Mouse (Mus musculus) neural tube, embryonic 13.5 days (tissue): ENCODE measurements around the gene Ccer2. TPM values are rescaled to one million over a fixed set of nuclear protein-coding genes. Genes with fewer than 3 reads are reported as not detected.

Experiments
- ATAC-seq: fragments of 200-750 bp; cut with Nextera tagmentation; 2 replicates; pipeline ENCODE4 v1.8.0; 2017; ENCODE audit warnings: low read depth, mild to moderate bottlenecking, moderate TSS enrichment, moderate library complexity
- H3K27ac ChIP-seq: fragments of 300-500 bp; sonication (generic); replicated peaks from 2 replicates; pipeline ENCODE4 v1.5.1; 2015; ENCODE audit warnings: moderate library complexity, mild to moderate bottlenecking, inconsistent platforms
- H3K27me3 ChIP-seq: fragments of 300-500 bp; sonication (generic); 2 replicates; pipeline ENCODE4 v1.6.1; 2015; ENCODE audit warnings: mild to moderate bottlenecking, inconsistent platforms
- H3K36me3 ChIP-seq: fragments of 300-500 bp; sonication (generic); 2 replicates; pipeline ENCODE4 v1.6.1; 2015; ENCODE audit warnings: mild to moderate bottlenecking, inconsistent platforms
- H3K4me1 ChIP-seq: fragments of 300-500 bp; sonication (generic); replicated peaks from 2 replicates; pipeline ENCODE4 v1.6.1; 2015; ENCODE audit warnings: inconsistent platforms
- H3K4me2 ChIP-seq: fragments of 300-500 bp; sonication (generic); 2 replicates; pipeline ENCODE4 v1.6.1; 2015; ENCODE audit warnings: inconsistent platforms, mild to moderate bottlenecking, moderate library complexity
- H3K4me3 ChIP-seq: fragments of 300-500 bp; sonication (generic); 2 replicates; pipeline ENCODE4 v1.5.1; 2015; ENCODE audit warnings: mild to moderate bottlenecking, inconsistent platforms
- H3K9ac ChIP-seq: fragments of 300-500 bp; sonication (generic); 2 replicates; pipeline ENCODE4 v1.6.1; 2015; ENCODE audit warnings: moderate library complexity, mild to moderate bottlenecking, inconsistent platforms
- H3K9me3 ChIP-seq: fragments of 300-500 bp; sonication (generic); 2 replicates; pipeline ENCODE4 v1.6.1; 2016; ENCODE audit warnings: inconsistent platforms
- WGBS: fragments of 180-500 bp; shearing (Covaris S2); methylation state at CpG from one replicate; pipeline ENCODE4 v1.1.7; 2015; 5-methylcytosine and 5-hydroxymethylcytosine counted together
- polyA plus RNA-seq: library from polyadenylated mRNA; unstranded; fragments of >200 nt; fragmentation: Nextera tagmentation; extraction: Ambion mirVana; gene quantifications from 2 replicates; pipeline ENCODE4 v1.2.1, GENCODE M21; 2015

The Ccer2 gene
- polyA plus RNA-seq, 1 experiment from 2014 or later = 8.7 TPM

DNA sequence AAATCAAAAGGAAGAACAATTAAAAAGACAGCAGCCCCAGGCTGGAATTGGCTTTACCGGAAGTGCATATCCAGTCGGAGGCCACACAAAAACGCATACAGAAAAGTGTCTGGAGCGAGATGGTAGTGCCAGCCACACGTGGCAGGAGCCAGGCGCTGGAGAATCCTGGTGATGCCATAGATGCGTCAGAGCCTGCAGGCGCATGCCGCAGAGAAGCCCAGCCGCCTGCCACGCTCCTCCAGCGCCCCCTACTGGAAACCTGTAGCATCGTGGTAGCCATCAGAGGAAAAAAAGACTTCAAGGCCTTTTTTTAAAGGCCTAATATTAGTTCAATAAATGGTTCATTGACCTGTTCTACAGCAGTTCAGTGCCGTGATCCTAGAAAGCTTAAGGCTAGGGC lies 29.4 kb upstream of the Ccer2 start:
- H3K4me2 ChIP-seq = peak overlapping the region; percentile 31; the same call in 1 of the 2 replicates
- no peak overlapping the region for H3K4me3 ChIP-seq
- peak; percentile 77; the same call in 1 of the 2 replicates for ATAC-seq
- 8% methylated on average over 14 of the region's 14 CpGs for WGBS
- H3K27ac ChIP-seq = no peak overlapping the region
- peaks cover 7% of the 10 kb centered on the region; the same call in 1 of the 2 replicates for H3K9me3 ChIP-seq
- no peak overlapping the region for H3K9ac ChIP-seq
- peaks cover 5% of the 10 kb centered on the region for H3K27me3 ChIP-seq
- peaks cover 20% of the 10 kb centered on the region for H3K4me1 ChIP-seq
- H3K36me3 ChIP-seq = no peaks in the 10 kb centered on the region

DNA sequence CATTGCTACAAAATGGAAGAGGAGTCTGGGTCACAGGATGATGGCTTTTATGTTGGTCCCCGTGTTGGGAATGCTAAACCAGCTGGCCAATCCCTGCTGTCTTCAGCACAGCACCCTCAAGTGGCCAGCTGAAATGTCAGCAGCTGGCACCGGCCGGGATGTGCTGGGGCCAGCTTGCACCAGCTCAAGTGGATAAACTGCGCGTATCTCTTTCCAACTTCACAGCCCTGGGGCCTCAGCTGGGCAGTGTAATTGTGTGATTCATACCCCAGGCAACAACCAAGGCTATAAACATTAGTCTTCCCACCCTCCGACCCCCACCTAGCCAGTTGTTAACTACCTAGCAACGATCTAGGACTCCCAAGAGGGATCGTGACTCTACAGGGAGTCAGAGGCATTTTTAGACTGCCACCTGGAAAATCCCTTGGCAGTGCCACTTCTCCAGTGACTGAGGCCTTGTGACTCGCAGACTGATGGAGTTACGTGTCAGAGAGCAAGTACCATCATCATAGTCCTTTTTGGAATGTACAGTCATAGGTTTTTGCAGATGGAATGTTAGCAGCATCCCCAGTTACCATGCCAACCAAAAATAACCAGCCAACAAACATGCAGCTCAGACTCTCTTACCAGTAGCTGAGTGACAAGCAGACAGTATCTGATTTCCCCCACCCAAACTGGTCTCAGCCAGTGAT lies 28.2 kb upstream of the Ccer2 start:
- 27% methylated on average over 10 of the region's 10 CpGs for WGBS
- peak; percentile 54; the same call in 1 of the 2 replicates for ATAC-seq
- 0 out of 2 replicates have a peak overlapping the region, but pooled peaks have one; percentile 22 for H3K9ac ChIP-seq

DNA sequence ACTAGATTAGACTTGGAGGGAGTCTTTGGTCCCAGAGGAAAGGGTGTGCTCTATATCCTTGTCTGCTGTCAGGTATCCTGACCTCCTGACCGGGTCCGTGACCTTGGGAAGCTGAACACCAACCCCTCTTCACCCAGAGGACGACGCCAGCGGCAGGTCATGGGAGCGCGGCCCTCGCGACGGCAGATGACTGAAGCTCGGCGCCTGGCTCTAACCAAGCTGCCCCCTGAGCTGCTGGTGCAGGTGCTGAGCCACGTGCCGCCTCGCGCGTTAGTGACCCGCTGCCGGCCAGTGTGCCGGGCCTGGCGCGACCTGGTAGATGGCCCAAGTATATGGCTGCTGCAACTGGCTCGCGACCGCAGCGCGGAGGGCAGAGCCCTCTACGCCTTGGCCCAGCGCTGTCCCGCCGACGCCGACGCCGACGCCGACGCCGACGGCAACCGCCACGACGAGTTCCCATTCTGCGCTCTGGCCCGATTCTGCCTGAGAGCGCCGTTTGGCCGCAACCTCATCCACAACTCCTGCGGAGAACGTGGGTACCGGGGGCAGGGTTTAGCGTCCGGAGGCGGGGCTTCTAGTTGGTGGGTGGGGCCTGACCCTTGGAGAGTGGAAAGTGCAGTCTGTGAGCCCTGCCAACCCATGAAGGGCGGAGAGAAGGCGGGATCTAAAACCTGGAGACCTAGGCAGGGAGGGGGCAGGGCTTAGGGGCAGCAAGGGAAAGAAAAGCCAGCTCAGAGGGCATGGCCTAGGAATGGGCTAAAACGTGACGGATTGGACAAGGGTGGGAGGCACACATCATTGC lies 23.4 kb upstream of the Ccer2 start:
- Histone ChIP-seq H3K4me1 (peaks cover 20% of the 10 kb centered on the region), H3K36me3 (peaks cover 8% of the 10 kb centered on the region; the same call in 1 of the 2 replicates), H3K4me3 (peak overlapping the region; percentile 45), H3K4me2 (peak overlapping the region; percentile 62), H3K27me3 (peaks cover 24% of the 10 kb centered on the region), H3K9me3 (peaks cover 7% of the 10 kb centered on the region; the same call in 1 of the 2 replicates), H3K27ac (no peak overlapping the region), H3K9ac (peak overlapping the region; percentile 49)
- WGBS = 3% methylated on average over 58 of the region's 58 CpGs
- ATAC-seq = peak; percentile 57; the same call in 1 of the 2 replicates

More for the DNA sequence above, 28.2 kb upstream of the Ccer2 start:
- Histone ChIP-seq H3K4me3 (no peak overlapping the region), H3K4me1 (peaks cover 25% of the 10 kb centered on the region), H3K36me3 (no peaks in the 10 kb centered on the region), H3K4me2 (no peak overlapping the region), H3K27ac (0 out of 2 replicates have a peak overlapping the region, but pooled peaks have one; percentile 23), H3K9me3 (peaks cover 7% of the 10 kb centered on the region; the same call in 1 of the 2 replicates), H3K27me3 (peaks cover 15% of the 10 kb centered on the region)

DNA sequence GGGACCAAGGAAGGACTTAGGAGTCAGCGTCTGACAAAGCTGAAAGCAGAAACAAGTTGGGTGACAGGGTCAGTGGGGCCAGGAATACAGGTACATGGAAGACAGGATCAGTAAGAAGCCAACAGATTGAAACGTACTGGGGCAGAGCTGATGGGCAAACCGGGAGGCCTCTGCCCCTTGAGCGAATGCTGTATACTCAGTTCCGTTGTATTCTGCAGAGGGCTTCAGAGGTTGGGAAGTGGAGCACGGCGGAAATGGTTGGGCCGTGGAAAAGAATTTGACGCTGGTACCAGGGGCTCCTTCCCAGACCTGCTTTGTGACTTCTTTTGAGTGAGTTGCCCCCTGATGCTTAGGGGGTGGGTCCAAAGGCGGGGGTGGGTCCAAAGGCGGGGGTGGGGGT lies 22.8 kb upstream of the Ccer2 start:
- Histone ChIP-seq H3K36me3 (peaks cover 15% of the 10 kb centered on the region; the same call in 1 of the 2 replicates), H3K9me3 (peaks cover 7% of the 10 kb centered on the region; the same call in 1 of the 2 replicates), H3K27me3 (peaks cover 24% of the 10 kb centered on the region), H3K4me3 (peak overlapping the region; percentile 45), H3K27ac (no peak overlapping the region), H3K9ac (no peak overlapping the region), H3K4me2 (peak overlapping the region; percentile 62), H3K4me1 (peaks cover 13% of the 10 kb centered on the region)
- ATAC-seq = no peak
- WGBS = 10% methylated on average over 11 of the region's 11 CpGs

DNA sequence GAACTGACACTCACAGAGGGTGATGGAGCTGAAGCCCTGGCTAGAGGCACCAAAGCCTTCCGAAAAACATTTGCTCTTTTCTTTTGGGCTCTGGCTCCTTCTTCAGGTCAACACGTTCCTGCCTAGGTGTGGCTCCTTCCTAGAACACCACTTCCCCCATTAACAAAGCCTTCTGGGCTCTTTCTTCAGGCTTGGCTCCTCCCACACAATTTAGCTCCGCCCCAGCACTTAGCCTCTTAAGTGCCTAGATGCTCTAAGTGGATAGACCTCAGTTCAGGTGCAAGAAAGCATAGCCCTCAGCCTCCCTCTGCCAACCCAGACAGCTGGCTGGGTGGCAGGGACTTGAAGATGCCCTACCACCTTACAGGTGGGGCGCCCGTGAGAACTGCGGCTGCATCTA lies 20.3 kb upstream of the Ccer2 start:
- Histone ChIP-seq H3K4me2 (no peak overlapping the region), H3K4me1 (peaks cover 15% of the 10 kb centered on the region), H3K9me3 (peaks cover 7% of the 10 kb centered on the region; the same call in 1 of the 2 replicates), H3K27ac (no peak overlapping the region), H3K27me3 (peaks cover 24% of the 10 kb centered on the region), H3K36me3 (peaks cover 28% of the 10 kb centered on the region), H3K4me3 (no peak overlapping the region), H3K9ac (no peak overlapping the region)
- 80% methylated on average over 6 of the region's 6 CpGs for WGBS
- ATAC-seq = no peak

DNA sequence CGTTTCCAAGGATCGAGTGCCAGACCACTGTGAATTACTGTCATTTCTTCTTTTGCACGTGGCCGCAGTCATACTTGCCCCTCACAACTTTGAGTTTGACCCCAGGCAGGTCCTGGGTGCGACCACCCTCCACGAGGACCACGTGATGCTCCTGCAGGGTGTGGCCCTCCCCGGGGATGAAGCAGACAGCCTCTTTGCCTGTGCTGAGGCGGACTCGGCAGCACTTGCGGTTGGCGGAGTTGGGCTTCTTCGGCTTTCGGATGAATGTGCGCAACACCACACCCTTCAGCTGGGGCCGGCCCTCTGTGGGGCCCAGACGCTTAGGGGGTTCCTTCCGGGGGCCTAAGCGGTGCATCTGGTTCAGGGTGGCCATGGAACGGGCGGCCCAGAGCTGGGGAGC lies 16.1 kb upstream of the Ccer2 start:
- H3K4me1 ChIP-seq = peaks cover 21% of the 10 kb centered on the region
- 94% methylated on average over 21 of the region's 21 CpGs for WGBS

DNA sequence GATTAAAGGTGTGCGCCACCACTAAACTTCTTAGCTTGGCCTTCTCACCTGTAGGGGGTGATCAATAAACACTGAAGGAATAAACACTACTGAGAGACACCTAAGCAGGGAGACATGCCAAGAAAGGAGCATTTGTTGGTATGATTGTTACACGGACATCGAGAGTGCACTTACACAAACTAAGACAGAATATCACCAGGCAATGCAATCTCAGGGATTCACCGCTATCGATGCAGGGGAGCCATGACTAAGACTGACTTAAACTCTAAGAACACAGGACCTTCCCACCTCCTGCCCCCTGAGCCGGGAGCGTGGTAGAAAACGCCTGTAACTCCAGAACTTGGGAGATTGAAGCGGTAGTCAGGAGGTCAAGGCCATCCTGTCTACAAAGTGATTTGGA lies 15.0 kb upstream of the Ccer2 start:
- Histone ChIP-seq H3K9ac (peak overlapping the region; percentile 87), H3K36me3 (peaks cover 31% of the 10 kb centered on the region), H3K27ac (peak overlapping the region; percentile 65; the same call in 1 of the 2 replicates), H3K27me3 (no peaks in the 10 kb centered on the region), H3K4me1 (peaks cover 21% of the 10 kb centered on the region), H3K4me2 (peak overlapping the region; percentile 87), H3K4me3 (peak overlapping the region; percentile 61), H3K9me3 (no peaks in the 10 kb centered on the region)
- 34% methylated on average over 9 of the region's 9 CpGs for WGBS
- ATAC-seq = no peak

More for the DNA sequence above, 16.1 kb upstream of the Ccer2 start:
- Histone ChIP-seq H3K4me3 (no peak overlapping the region), H3K9me3 (no peaks in the 10 kb centered on the region), H3K27me3 (no peaks in the 10 kb centered on the region), H3K36me3 (peaks cover 28% of the 10 kb centered on the region), H3K4me2 (no peak overlapping the region), H3K27ac (no peak overlapping the region), H3K9ac (no peak overlapping the region)
- no peak for ATAC-seq

DNA sequence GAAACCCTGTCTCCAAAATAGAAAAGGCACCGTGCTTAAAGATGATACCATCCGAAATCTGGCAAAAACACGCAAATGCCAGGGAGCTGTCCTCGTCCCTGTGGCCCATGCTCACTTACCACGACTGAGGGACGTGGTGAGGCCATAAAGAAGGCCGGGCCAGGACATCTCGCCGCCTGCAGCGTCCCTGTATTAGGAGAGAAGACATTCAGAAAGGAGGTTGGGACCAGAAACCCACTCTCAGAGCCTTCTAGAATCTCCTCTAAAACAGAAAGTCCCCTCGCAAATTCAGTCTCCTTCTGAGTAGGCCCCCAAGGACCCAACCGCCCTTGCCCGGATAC lies 14.6 kb upstream of the Ccer2 start:
- Histone ChIP-seq H3K36me3 (peaks cover 35% of the 10 kb centered on the region), H3K4me2 (peak overlapping the region; percentile 87), H3K9me3 (no peaks in the 10 kb centered on the region), H3K27ac (peak overlapping the region; percentile 65), H3K9ac (peak overlapping the region; percentile 87), H3K27me3 (no peaks in the 10 kb centered on the region), H3K4me3 (peak overlapping the region; percentile 61), H3K4me1 (peaks cover 21% of the 10 kb centered on the region)
- peak; percentile 26 for ATAC-seq
- 1% methylated on average over 13 of the region's 13 CpGs for WGBS

DNA sequence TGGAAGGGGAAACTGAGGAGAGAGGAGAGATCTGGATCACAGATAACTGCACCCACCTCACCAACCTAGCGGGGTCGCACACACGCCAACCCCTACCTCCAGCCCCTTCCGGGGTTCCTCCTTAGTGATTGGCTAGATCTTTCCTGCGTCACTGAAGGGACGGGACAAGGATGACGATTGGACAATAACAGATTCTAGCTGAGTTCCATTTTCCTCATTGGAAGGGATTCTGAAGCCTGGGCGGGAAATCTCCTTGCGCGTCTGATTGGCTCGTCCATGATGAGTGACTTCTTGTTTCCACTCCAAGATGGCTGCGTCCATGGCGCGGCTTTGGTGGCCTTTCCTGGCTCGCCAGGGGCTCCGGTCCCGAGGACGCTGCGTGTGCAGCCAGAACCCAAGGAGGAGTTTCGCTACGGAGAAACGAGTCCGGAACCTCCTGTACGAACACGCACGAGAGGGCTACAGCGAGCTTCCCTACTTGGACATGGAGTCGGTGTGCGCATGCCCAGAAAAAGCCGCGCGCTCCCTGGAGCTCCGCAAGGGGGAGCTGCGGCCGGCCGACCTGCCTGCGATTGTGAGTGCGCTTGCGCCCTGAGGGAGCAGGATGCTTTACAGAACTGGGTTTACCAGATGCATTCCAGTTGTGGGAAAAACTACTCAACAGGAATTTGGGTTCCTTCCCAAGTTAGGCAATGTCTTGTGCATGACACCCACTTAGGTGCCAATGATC lies 14.1 kb upstream of the Ccer2 start, which contains the start of the genes Mrps12 and Sars2:
Gene Mrps12 (minus strand): TSS at position 112 of the 730 bp plus-strand sequence.
Gene Sars2 (plus strand): TSS at position 284 of the 730 bp plus-strand sequence.
- WGBS = under 1% methylated on average over 39 of the region's 39 CpGs
- ATAC-seq = peak; percentile 99
- peak within 1 kb of the TSS; percentile 87 for H3K9ac ChIP-seq
- no peaks in the 10 kb centered on the region for H3K27me3 ChIP-seq
- peak within 1 kb of the TSS; percentile 87 for H3K4me2 ChIP-seq
- peak within 1 kb of the TSS; percentile 61 for H3K4me3 ChIP-seq
- peak within 1 kb of the TSS; percentile 78 for H3K27ac ChIP-seq
- H3K36me3 ChIP-seq = peaks cover 39% of the 10 kb centered on the region
- H3K4me1 ChIP-seq = peaks cover 21% of the 10 kb centered on the region
- H3K9me3 ChIP-seq = no peaks in the 10 kb centered on the region

DNA sequence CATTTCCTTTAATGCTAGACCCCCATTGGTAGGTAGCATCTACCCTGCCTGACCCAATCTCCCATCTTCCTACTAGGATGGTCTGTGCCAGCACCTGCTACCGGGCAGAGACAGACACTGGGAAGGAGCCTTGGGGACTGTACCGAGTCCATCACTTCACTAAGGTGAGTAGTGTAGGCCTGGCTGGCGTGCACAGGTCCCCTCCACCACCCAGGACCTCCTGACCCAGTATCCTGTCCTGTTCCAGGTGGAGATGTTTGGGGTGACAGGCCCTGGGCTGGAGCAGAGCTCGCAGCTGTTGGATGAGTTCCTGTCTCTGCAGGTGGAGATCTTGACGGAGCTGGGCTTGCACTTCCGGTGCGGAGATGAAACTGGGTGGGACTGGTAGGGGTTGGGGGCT lies 6.0 kb upstream of the Ccer2 start:
- H3K4me3 ChIP-seq = no peak overlapping the region
- H3K4me2 ChIP-seq = no peak overlapping the region
- ATAC-seq = no peak
- H3K27ac ChIP-seq = no peak overlapping the region
- H3K9me3 ChIP-seq = no peaks in the 10 kb centered on the region
- H3K4me1 ChIP-seq = 0 out of 2 replicates have a peak, but pooled peaks cover 7% of the 10 kb centered on the region
- H3K36me3 ChIP-seq = peaks cover 43% of the 10 kb centered on the region
- H3K27me3 ChIP-seq = no peaks in the 10 kb centered on the region
- H3K9ac ChIP-seq = no peak overlapping the region
- 96% methylated on average over 7 of the region's 7 CpGs for WGBS

DNA sequence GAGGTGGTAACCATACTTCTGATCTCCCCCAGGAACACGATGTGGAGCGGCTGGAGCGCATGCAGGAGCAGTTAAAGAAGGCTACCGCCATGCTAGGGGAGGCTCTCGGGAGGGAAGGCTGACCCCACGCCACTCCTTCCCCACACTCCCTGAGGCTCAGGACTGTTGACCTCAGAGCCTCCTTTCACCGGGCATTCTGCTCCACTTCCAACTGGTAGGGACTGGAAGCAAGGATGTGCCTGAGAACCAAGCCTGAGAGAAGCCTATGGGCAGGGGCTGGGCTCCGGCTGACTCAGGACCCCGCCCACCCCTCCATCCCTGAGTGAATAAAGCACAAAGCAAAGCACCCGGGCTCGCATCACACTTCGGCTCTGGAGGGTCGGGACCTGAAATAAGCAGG lies 2.6 kb downstream of the Ccer2 start:
- WGBS = 78% methylated on average over 13 of the region's 13 CpGs

More for the DNA sequence above, 2.6 kb downstream of the Ccer2 start:
- H3K9me3 ChIP-seq = no peaks in the 10 kb centered on the region
- H3K36me3 ChIP-seq = peaks cover 67% of the 10 kb centered on the region
- no peak overlapping the region for H3K4me2 ChIP-seq
- no peak overlapping the region for H3K9ac ChIP-seq
- no peak for ATAC-seq
- peaks cover 11% of the 10 kb centered on the region for H3K4me1 ChIP-seq
- H3K27ac ChIP-seq = no peak overlapping the region
- peaks cover 25% of the 10 kb centered on the region for H3K27me3 ChIP-seq
- no peak overlapping the region for H3K4me3 ChIP-seq
